Mouse (Mus musculus): ENCODE measurements at regions not wholly inside any gene's neighbourhood (a gene's known extent, or its start where the extent isn't known, plus 50 kb on each side); places are given as distances from the start of the nearest gene placed in this dataset.

- Histone ChIP-seq H3K36me3 (no peaks in the 10 kb centered on the region), H3K9me3 (replicated peaks) (no peaks in the 10 kb centered on the region), H3K27me3 (no peaks in the 10 kb centered on the region), H3K27ac (replicated peaks) (no peak overlapping the region), H3K4me3 (replicated peaks) (no peak overlapping the region), H3K4me1 (peaks cover 23% of the 10 kb centered on the region), H3K4me2 (replicated peaks) (no peak overlapping the region), H3K9ac (no peak overlapping the region)
- WGBS, result 64% methylated on average over 14 of the region's 14 CpGs
- no peak for ATAC-seq (ENCODE audit: insufficient number of reproducible peaks, low FRiP score, low TSS enrichment, low read depth)
Measured at GRCm38 (mm10) chr14:76701911-76702708, 145.4 kb upstream of the Serp2 start.

DNA sequence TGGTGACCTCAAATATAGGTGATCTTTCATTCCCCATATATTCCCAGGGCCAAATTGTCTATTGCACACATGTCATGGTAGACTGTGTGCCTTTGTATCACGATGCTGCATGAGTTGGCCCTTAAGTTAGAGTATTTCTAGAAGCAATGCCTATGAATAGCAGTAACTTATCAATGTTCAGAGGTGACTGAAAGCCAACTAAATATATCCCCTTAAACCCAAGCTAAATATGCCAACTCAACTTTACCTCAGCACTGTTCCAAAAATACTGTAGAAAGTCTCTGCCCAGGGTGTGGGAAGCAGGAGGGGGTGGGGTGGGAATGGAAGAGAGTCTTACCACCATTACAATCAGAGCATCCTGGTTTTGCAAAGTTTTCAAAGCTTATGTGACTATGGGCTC, 144.6 kb upstream of the Serp2 start:
- Histone ChIP-seq H3K4me1 (peaks cover 26% of the 10 kb centered on the region), H3K4me3 (replicated peaks) (no peak overlapping the region), H3K4me2 (replicated peaks) (no peak overlapping the region), H3K9me3 (replicated peaks) (no peaks in the 10 kb centered on the region), H3K9ac (no peak overlapping the region), H3K27ac (replicated peaks) (no peak overlapping the region), H3K27me3 (no peaks in the 10 kb centered on the region), H3K36me3 (no peaks in the 10 kb centered on the region)
- no peak for ATAC-seq (ENCODE audit: insufficient number of reproducible peaks, low FRiP score, low TSS enrichment, low read depth)
- 93% methylated on average over 1 of the region's 1 CpGs for WGBS

DNA sequence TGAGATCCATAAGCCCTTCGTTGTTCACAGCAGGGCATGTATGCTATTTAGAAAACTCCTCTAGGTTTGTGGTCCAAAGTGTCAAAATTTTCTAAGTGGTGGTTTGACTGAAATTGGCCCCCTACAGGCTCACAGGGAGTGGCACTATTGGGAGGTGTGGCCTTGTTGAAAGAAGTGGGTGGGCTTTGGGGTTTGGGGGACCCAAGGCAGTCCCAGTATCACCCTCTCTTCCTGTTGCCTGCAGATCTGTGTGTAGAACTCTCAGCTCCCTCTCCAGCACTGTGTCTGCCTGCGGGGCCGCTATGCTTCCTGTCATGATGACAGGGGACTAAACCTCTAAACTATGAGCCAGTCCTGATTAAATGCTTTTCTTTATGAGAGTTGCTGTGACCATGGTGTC, 144.1 kb upstream of the Serp2 start:
- no peak for ATAC-seq (ENCODE audit: insufficient number of reproducible peaks, low FRiP score, low TSS enrichment, low read depth)
- H3K9me3 ChIP-seq (replicated peaks), result no peaks in the 10 kb centered on the region
- no peak overlapping the region for H3K4me3 ChIP-seq (replicated peaks)
- WGBS, result 79% methylated on average over 3 of the region's 3 CpGs
- no peak overlapping the region for H3K27ac ChIP-seq (replicated peaks)
- no peak overlapping the region for H3K9ac ChIP-seq
- no peaks in the 10 kb centered on the region for H3K27me3 ChIP-seq
- peaks cover 26% of the 10 kb centered on the region for H3K4me1 ChIP-seq
- no peak overlapping the region for H3K4me2 ChIP-seq (replicated peaks)
- no peaks in the 10 kb centered on the region for H3K36me3 ChIP-seq

GRCm38 (mm10) chr14:76700190-76700589, 143.5 kb upstream of the Serp2 start:
- H3K27me3 ChIP-seq, result no peaks in the 10 kb centered on the region
- 83% methylated on average over 4 of the region's 4 CpGs for WGBS
- peaks cover 26% of the 10 kb centered on the region for H3K4me1 ChIP-seq
- H3K4me3 ChIP-seq (replicated peaks), result no peak overlapping the region
- H3K9me3 ChIP-seq (replicated peaks), result no peaks in the 10 kb centered on the region
- no peaks in the 10 kb centered on the region for H3K36me3 ChIP-seq
- no peak for ATAC-seq (ENCODE audit: insufficient number of reproducible peaks, low FRiP score, low TSS enrichment, low read depth)
- no peak overlapping the region for H3K27ac ChIP-seq (replicated peaks)
- no peak overlapping the region for H3K4me2 ChIP-seq (replicated peaks)
- H3K9ac ChIP-seq, result no peak overlapping the region

- whole genome bisulfite sequencing, result 45% methylated on average over 4 of the region's 4 CpGs
- no peak overlapping the region for H3K9ac ChIP-seq
- H3K27ac ChIP-seq (replicated peaks), result peak overlapping the region; percentile 55
- no peaks in the 10 kb centered on the region for H3K36me3 ChIP-seq
- H3K9me3 ChIP-seq (replicated peaks), result no peaks in the 10 kb centered on the region
- no peak overlapping the region for H3K4me3 ChIP-seq (replicated peaks)
- peaks cover 33% of the 10 kb centered on the region for H3K4me1 ChIP-seq
- H3K4me2 ChIP-seq (replicated peaks), result no peak overlapping the region
- no peaks in the 10 kb centered on the region for H3K27me3 ChIP-seq
- ATAC-seq (ENCODE audit: insufficient number of reproducible peaks, low FRiP score, low TSS enrichment, low read depth), result peak; percentile 71
Measured at GRCm38 (mm10) chr14:76698718-76699402, 142.2 kb upstream of the Serp2 start.

DNA sequence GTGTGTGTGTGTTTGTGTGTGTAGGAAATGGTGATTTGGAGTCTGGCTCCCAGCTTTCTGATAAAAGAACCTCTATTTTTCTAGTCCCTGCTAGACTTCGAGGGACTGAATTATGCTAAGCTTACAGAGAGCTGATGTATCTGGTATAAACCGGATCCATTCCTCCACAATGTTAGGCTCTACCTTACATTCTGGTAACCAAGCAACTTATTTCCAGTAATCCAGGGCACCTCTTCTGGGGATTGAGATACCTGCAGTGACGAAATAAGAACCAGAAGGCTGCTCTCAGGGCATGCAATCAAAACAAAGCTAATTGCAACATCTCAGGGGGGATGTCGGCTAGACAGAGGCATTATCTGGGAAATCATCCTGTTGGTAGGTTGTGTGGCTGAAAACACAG, 140.0 kb upstream of the Serp2 start:
- H3K27ac ChIP-seq (replicated peaks), result no peak overlapping the region
- no peak overlapping the region for H3K9ac ChIP-seq
- no peak overlapping the region for H3K4me3 ChIP-seq (replicated peaks)
- no peaks in the 10 kb centered on the region for H3K27me3 ChIP-seq
- no peaks in the 10 kb centered on the region for H3K36me3 ChIP-seq
- ATAC-seq (ENCODE audit: insufficient number of reproducible peaks, low FRiP score, low TSS enrichment, low read depth), result no peak
- no peak overlapping the region for H3K4me2 ChIP-seq (replicated peaks)
- no peaks in the 10 kb centered on the region for H3K9me3 ChIP-seq (replicated peaks)
- H3K4me1 ChIP-seq, result peaks cover 41% of the 10 kb centered on the region
- WGBS, result 35% methylated on average over 4 of the region's 4 CpGs

- Histone ChIP-seq H3K9ac (no peak overlapping the region), H3K4me1 (peaks cover 41% of the 10 kb centered on the region), H3K36me3 (no peaks in the 10 kb centered on the region), H3K27ac (replicated peaks) (no peak overlapping the region), H3K4me3 (replicated peaks) (no peak overlapping the region), H3K4me2 (replicated peaks) (no peak overlapping the region), H3K9me3 (replicated peaks) (no peaks in the 10 kb centered on the region), H3K27me3 (no peaks in the 10 kb centered on the region)
- no peak for ATAC-seq (ENCODE audit: insufficient number of reproducible peaks, low FRiP score, low TSS enrichment, low read depth)
- WGBS, result 53% methylated on average over 18 of the region's 18 CpGs
Measured at GRCm38 (mm10) chr14:76695691-76696355, 139.1 kb upstream of the Serp2 start.

GRCm38 (mm10) chr14:76694894-76695293, 138.2 kb upstream of the Serp2 start:
- no peaks in the 10 kb centered on the region for H3K36me3 ChIP-seq
- H3K4me3 ChIP-seq (replicated peaks), result no peak overlapping the region
- no peak overlapping the region for H3K4me2 ChIP-seq (replicated peaks)
- ATAC-seq (ENCODE audit: insufficient number of reproducible peaks, low FRiP score, low TSS enrichment, low read depth), result no peak
- 84% methylated on average over 8 of the region's 8 CpGs for WGBS
- H3K4me1 ChIP-seq, result peaks cover 41% of the 10 kb centered on the region
- H3K9ac ChIP-seq, result no peak overlapping the region
- no peaks in the 10 kb centered on the region for H3K27me3 ChIP-seq
- no peaks in the 10 kb centered on the region for H3K9me3 ChIP-seq (replicated peaks)
- no peak overlapping the region for H3K27ac ChIP-seq (replicated peaks)

- peak overlapping the region; percentile 80 for H3K27ac ChIP-seq (replicated peaks)
- no peak overlapping the region for H3K4me3 ChIP-seq (replicated peaks)
- no peaks in the 10 kb centered on the region for H3K27me3 ChIP-seq
- 27% methylated on average over 15 of the region's 15 CpGs for WGBS
- no peak overlapping the region for H3K9ac ChIP-seq
- H3K36me3 ChIP-seq, result no peaks in the 10 kb centered on the region
- ATAC-seq (ENCODE audit: insufficient number of reproducible peaks, low FRiP score, low TSS enrichment, low read depth), result peak; percentile 76
- peaks cover 33% of the 10 kb centered on the region for H3K4me1 ChIP-seq
- no peaks in the 10 kb centered on the region for H3K9me3 ChIP-seq (replicated peaks)
- H3K4me2 ChIP-seq (replicated peaks), result no peak overlapping the region
Measured at GRCm38 (mm10) chr14:76693351-76694317, 136.9 kb upstream of the Serp2 start.

DNA sequence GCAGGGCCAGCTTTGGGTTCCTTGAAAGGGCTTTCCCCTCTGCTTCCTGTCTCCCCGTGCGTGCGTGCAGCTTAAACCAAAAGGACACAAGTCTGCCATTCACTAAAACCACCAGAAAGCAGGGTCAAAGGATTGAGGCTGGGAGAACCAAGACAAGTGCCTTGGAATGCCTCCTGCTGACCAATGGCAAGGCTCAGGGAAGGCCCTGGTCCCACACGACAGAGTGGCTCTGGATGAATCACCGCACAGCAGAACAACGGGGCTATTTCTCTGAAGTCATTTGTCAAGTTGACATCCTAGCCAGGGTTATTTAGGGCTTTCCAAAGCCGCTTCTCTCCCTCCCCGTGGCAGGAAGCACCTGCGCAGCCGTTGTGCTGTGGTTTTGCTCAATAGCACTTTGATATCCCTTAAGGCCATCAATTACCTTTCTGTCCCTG, 131.3 kb upstream of the Serp2 start:
- no peak for ATAC-seq (ENCODE audit: insufficient number of reproducible peaks, low FRiP score, low TSS enrichment, low read depth)
- Histone ChIP-seq H3K27me3 (no peaks in the 10 kb centered on the region), H3K36me3 (no peaks in the 10 kb centered on the region), H3K9me3 (replicated peaks) (no peaks in the 10 kb centered on the region), H3K9ac (no peak overlapping the region), H3K27ac (replicated peaks) (no peak overlapping the region), H3K4me1 (peaks cover 36% of the 10 kb centered on the region), H3K4me3 (replicated peaks) (no peak overlapping the region), H3K4me2 (replicated peaks) (no peak overlapping the region)
- 35% methylated on average over 10 of the region's 10 CpGs for WGBS

All from embryonic facial prominence, embryonic 15.5 days (tissue).